Mouse (Mus musculus): Measurements from ENCODE around the gene Gm28891. TPM values are rescaled to one million over a fixed set of nuclear protein-coding genes. Genes with fewer than 3 reads are reported as not detected.
"Not testable (repeated sequence)": the region's sequence is repeated elsewhere in the genome, so short reads cannot be mapped to it uniquely, and the experiment has no call there.

Gm28891 gene
- polyA plus RNA-seq (2016; fragmentation: Nextera tagmentation; extraction: Ambion mirVana), result not detected in 2 replicates

DNA sequence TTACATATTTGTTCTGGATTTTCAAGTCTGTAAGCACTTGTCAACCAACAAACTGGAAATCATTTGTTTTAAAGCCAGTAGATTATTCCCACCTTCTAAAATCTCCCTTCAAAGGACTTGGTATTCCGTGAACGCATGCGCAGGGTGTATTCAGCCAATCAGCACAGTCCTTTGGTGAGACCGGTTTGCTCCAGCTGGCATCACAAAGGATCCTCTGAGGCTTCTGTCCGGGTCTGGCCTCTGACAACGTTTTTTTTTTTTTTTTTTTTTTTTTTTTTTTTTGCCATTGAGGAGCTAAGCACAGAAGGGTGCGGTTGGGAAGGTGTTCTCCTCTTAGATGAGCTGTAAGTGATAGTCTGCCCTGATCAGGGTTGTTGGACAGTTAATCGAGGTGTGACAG is at the start of gene Gm28891:
Gene Gm28891 (plus strand): TSS at position 301 of the 400 bp plus-strand sequence.
- not testable (repeated sequence) for H3K4me1 ChIP-seq; H3K36me3 ChIP-seq; H3K27me3 ChIP-seq (ENCODE audit: low read depth, poor library complexity, severe bottlenecking); H3K9me3 ChIP-seq (replicated peaks); H3K4me3 ChIP-seq; DNase-seq (ENCODE audit: low spot score); H3K27ac ChIP-seq
- 87% methylated on average over 3 of the region's 8 CpGs for WGBS
